Mouse (Mus musculus): ENCODE measurements around the gene Tro.

Tro gene

GRCm38 (mm10) chrX:150656908-150657796 is at the start of gene Tro:
Gene Tro, minus strand, starts transcription at chrX:150657583.
- in situ Hi-C loops (cut with MseI, MboI): no loop called here

GRCm38 (mm10) chrX:150677505-150677904 is 20.1 kb upstream of the Tro start:
- in situ Hi-C loops (cut with MseI, MboI): no loop called here

GRCm38 (mm10) chrX:150662809-150663208 is 5.4 kb upstream of the Tro start:
- in situ Hi-C loops (cut with MseI, MboI): loop anchor here in 1 of 2 experiments (10.0 kb wide), 1 partner anchor 148 kb away; no protein-coding TSS in a partner anchor

GRCm38 (mm10) chrX:150657797-150658118 is 375 bp upstream of the Tro start:
- in situ Hi-C loops (cut with MseI, MboI): no loop called here

GRCm38 (mm10) chrX:150656122-150656907 is 1.1 kb downstream of the Tro start:
- in situ Hi-C loops (cut with MseI, MboI): no loop called here

GRCm38 (mm10) chrX:150636421-150636820 is 21.0 kb downstream of the Tro start:
- in situ Hi-C loops (cut with MseI, MboI): no loop called here

GRCm38 (mm10) chrX:150598882-150599281 is 58.5 kb downstream of the Tro start:
- in situ Hi-C loops (cut with MseI, MboI): no loop called here

Data from mouse trophoblast stem cell (cell line).